ENCODE assay signal across 8 mouse cellular contexts in genomic region chr11:110380310-110380668, GRCm38 (mm10). TPM values are rescaled to one million over a fixed set of nuclear protein-coding genes. Genes with fewer than 3 reads are reported as not detected.
DNase-seq lines count a peak whose midpoint lies in the region; ATAC-seq lines count a peak whose summit lies in the region.

No protein-coding gene starts in this region.

- H3K27me3 ChIP-seq in heart, embryonic 16.5 days (ENCODE audit: control insufficient read depth, insufficient read depth, low read length): no peaks in the 10 kb centered on the region
- no peaks in the 10 kb centered on the region for H3K27me3 ChIP-seq in hindbrain, embryonic 11.5 days (ENCODE audit: control insufficient read depth, insufficient read depth, low read length)

- WGBS in heart, embryonic 16.5 days: 27% methylated on average over 15 of the region's 15 CpGs
- 35% methylated on average over 15 of the region's 15 CpGs for WGBS in hindbrain, embryonic 11.5 days

- no peak overlapping the region for H3K27ac ChIP-seq in heart, embryonic 16.5 days (ENCODE audit: low read length)
- no peak overlapping the region for H3K27ac ChIP-seq in brown adipose tissue, adult 24 weeks (replicated peaks; ENCODE audit: low read depth, low read length)
- H3K27ac ChIP-seq in hindbrain, embryonic 11.5 days (ENCODE audit: low read depth, low read length): no peak overlapping the region

- peak overlapping the region; percentile 45 for H3K4me3 ChIP-seq in heart, embryonic 16.5 days (ENCODE audit: low read length)
- H3K4me3 ChIP-seq in brown adipose tissue, adult 24 weeks (ENCODE audit: insufficient read depth, low read depth, low read length): peak overlapping the region; percentile 46
- H3K4me3 ChIP-seq in hindbrain, embryonic 11.5 days (ENCODE audit: low read depth, low read length): peak overlapping the region; percentile 3; the same call in 1 of the 2 replicates

- peak overlapping the region; percentile 75 for H3K4me2 ChIP-seq in heart, embryonic 16.5 days (ENCODE audit: low read depth, low read length)
- peak overlapping the region; percentile 32 for H3K4me2 ChIP-seq in hindbrain, embryonic 11.5 days (replicated peaks; ENCODE audit: low read depth, low read length)

- DNase-seq in heart, postnatal 4 days: no peak
- DNase-seq in hindbrain, embryonic 11.5 days (ENCODE audit: low spot score): no peak
- DNase-seq in c-Kit-positive CD71-positive TER-119-positive erythroid progenitor cells, embryonic 14.5 days (ENCODE audit: low spot score): no peak
- DNase-seq in adipocyte (ENCODE audit: low spot score): no peak
- no peak for DNase-seq in natural killer cell, adult 2 months (ENCODE audit: low spot score in 2 of 2)

- H3K4me1 ChIP-seq in heart, embryonic 16.5 days (ENCODE audit: control insufficient read depth, insufficient read depth, low read length): peaks cover 3% of the 10 kb centered on the region
- H3K4me1 ChIP-seq in brown adipose tissue, adult 24 weeks (ENCODE audit: control insufficient read depth, insufficient read depth, insufficient read length, low read length): peaks cover 2% of the 10 kb centered on the region; the same call in 1 of the 2 replicates
- no peaks in the 10 kb centered on the region for H3K4me1 ChIP-seq in hindbrain, embryonic 11.5 days (replicated peaks; ENCODE audit: control insufficient read depth, insufficient read depth, low read length)

- ATAC-seq in heart, embryonic 16.5 days (replicated peaks; ENCODE audit: extremely low read depth, insufficient read depth, low FRiP score): peak; percentile 5; the same call in 1 of the 2 replicates
- no peak for ATAC-seq in hindbrain, embryonic 11.5 days (ENCODE audit: low FRiP score)
- peak; percentile 65 for ATAC-seq in megakaryocyte progenitor cell, adult 5-6 weeks (replicated peaks; ENCODE audit: poor library complexity)

- H3K9me3 ChIP-seq in heart, embryonic 16.5 days (replicated peaks; ENCODE audit: control insufficient read depth, low read length): no peaks in the 10 kb centered on the region
- H3K9me3 ChIP-seq in hindbrain, embryonic 11.5 days (ENCODE audit: control insufficient read depth, low read length): no peaks in the 10 kb centered on the region

- no peaks in the 10 kb centered on the region for H3K36me3 ChIP-seq in heart, embryonic 16.5 days (ENCODE audit: control insufficient read depth, insufficient read depth)
- H3K36me3 ChIP-seq in hindbrain, embryonic 11.5 days (ENCODE audit: control insufficient read depth, insufficient read depth, low read length): no peaks in the 10 kb centered on the region

- no peak overlapping the region for H3K9ac ChIP-seq in heart, embryonic 16.5 days (ENCODE audit: low read length)
- no peak overlapping the region for H3K9ac ChIP-seq in hindbrain, embryonic 11.5 days (ENCODE audit: low read depth, low read length)

RNA-seq across cellular contexts. Expression of gene Map2k6, which starts 18.6 kb away (rescaled TPM):
- 15.1 and 15.4 TPM in 2 replicates for polyA plus RNA-seq in heart, embryonic 16.5 days (2015; fragmentation: Nextera tagmentation; extraction: Ambion mirVana)
- total RNA-seq in heart, postnatal 4 days (2021): 10 to 100 TPM; 11.8 to 15.0 TPM
- polyA plus RNA-seq in brown adipose tissue, adult 24 weeks (2012; ENCODE audit: insufficient read depth, insufficient read length, missing spikeins): 9.6 and 11.1 TPM in 2 replicates
- polyA plus RNA-seq in hindbrain, embryonic 11.5 days (2014; fragmentation: Nextera tagmentation; extraction: Ambion mirVana): 34.7 and 37.6 TPM in 2 replicates
- total RNA-seq in megakaryocyte progenitor cell, adult 5-6 weeks (2015): 10.4 and 12.7 TPM in 2 replicates
- total RNA-seq in megakaryocyte progenitor cell, adult 5-6 weeks (2017): 13.8 and 16.7 TPM in 2 replicates

RNA-seq across cellular contexts. Expression of gene Abca5, which starts 42.8 kb away (rescaled TPM):
- 2.7 and 3.1 TPM in 2 replicates for polyA plus RNA-seq in heart, embryonic 16.5 days (2015; fragmentation: Nextera tagmentation; extraction: Ambion mirVana)
- 10 to 100 TPM; 12.6 to 13.6 TPM for total RNA-seq in heart, postnatal 4 days (2021)
- 2.2 and 3.8 TPM in 2 replicates for polyA plus RNA-seq in brown adipose tissue, adult 24 weeks (2012; ENCODE audit: insufficient read depth, insufficient read length, missing spikeins)
- 4.3 and 6.5 TPM in 2 replicates for polyA plus RNA-seq in hindbrain, embryonic 11.5 days (2014; fragmentation: Nextera tagmentation; extraction: Ambion mirVana)
- total RNA-seq in megakaryocyte progenitor cell, adult 5-6 weeks (2015): 0.02 and 0.52 TPM in 2 replicates
- 0.20 and 0.62 TPM in 2 replicates for total RNA-seq in megakaryocyte progenitor cell, adult 5-6 weeks (2017)
